Mouse (Mus musculus) olfactory bulb, adult 2 months (tissue): Measurements from ENCODE around the gene Olfr69.
"Not testable (repeated sequence)": the region's sequence is repeated elsewhere in the genome, so short reads cannot be mapped to it uniquely, and the experiment has no call there.

ENCODE experiments used
- CTCF ChIP-seq: fragments of 200-500 bp; IDR thresholded peaks from 2 replicates; pipeline ENCODE4 v1.5.1; 2012; ENCODE audit warnings: low read depth, mild to moderate bottlenecking, low read length, moderate library complexity; ENCODE audit not compliant: insufficient read depth
- POLR2A ChIP-seq: fragments of 200-500 bp; IDR thresholded peaks from 2 replicates; pipeline ENCODE4 v1.6.1; 2012; ENCODE audit warnings: mild to moderate bottlenecking, low read depth, low read length, moderate library complexity; ENCODE audit not compliant: insufficient read depth

GRCm38 (mm10) chr7:103767687-103768086 lies 3.7 kb downstream of the Olfr69 start:
- not testable (repeated sequence) for TF ChIP-seq CTCF, POLR2A
